Mouse (Mus musculus) naive thymus-derived CD4-positive, alpha-beta T cell, adult 2 months (primary cell): ENCODE data around the gene Pkib.

Source experiments
- DNase-seq: peaks from one replicate; pipeline ENCODE4 v3.0.0-alpha.2; 2011; ENCODE audit warnings: low read depth

Gene Pkib

DNA sequence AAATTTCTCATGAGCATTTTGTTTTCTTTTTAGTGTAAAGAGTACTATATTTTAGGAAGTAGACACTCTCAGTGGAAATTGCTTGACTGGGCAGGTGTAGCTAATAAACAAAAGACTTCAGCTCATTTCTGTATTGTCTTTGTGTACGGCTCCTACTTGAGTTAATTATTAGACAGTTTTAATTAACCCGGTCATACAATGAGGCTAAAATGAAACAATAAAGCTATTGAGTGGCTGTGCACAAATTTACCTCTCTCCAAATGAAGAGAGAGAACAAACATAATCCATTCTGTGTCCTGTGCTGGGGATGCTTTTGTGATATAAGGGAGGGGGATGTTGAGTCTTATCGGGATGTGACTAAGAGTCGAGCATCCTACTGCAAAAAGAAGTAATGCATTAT is 109.0 kb downstream of the Pkib start:
- no peak for DNase-seq

DNA sequence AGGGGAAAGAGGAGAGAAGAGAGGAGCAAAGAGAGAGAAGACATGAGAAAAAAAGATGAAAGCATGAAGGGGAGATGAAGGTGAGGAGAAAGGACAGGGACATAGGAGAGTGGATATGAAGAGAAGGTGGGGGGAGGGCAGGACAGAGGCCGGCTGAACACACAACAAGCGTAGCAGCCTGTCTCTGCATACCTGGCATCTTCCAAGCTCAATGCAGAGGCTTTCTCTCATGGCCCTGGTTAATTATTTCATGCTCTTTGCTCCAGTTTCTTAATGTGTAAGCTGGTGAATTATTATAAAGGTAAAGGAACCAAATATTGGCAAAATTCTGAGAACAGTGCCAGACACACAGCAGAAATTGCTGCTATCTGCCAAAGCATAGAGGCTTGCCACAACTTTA is 109.6 kb downstream of the Pkib start:
- no peak for DNase-seq

GRCm38 (mm10) chr10:57743045-57743444 is 111.3 kb downstream of the Pkib start:
- DNase-seq, result no peak

GRCm38 (mm10) chr10:57743606-57744016 is 111.8 kb downstream of the Pkib start:
- peak; percentile 93 for DNase-seq

GRCm38 (mm10) chr10:57744128-57744765 is 112.5 kb downstream of the Pkib start:
- DNase-seq, result no peak

GRCm38 (mm10) chr10:57745452-57745851 is 113.7 kb downstream of the Pkib start:
- DNase-seq, result peak; percentile 32

- no peak for DNase-seq
Measured at GRCm38 (mm10) chr10:57747127-57747526, 115.3 kb downstream of the Pkib start.

DNA sequence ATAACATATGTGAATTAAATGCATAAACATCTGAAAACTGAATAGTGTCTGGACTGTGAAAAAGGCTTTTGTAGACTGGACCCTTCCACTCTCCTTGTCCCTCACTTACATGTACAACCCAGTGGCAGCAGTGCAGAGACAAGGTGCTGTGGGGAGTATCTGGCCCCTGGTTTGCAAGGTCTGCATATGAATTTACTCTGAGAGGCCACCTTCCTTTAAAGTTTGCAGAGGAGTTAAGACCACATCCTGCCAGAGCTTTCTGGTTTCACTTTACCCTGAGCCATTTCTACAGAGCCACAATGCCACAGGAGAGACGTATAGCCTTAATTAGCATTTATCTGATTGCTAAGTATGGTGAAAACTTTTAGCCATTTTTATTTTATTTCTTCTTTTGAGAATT is 121.6 kb downstream of the Pkib start:
- DNase-seq, result peak; percentile 82

DNA sequence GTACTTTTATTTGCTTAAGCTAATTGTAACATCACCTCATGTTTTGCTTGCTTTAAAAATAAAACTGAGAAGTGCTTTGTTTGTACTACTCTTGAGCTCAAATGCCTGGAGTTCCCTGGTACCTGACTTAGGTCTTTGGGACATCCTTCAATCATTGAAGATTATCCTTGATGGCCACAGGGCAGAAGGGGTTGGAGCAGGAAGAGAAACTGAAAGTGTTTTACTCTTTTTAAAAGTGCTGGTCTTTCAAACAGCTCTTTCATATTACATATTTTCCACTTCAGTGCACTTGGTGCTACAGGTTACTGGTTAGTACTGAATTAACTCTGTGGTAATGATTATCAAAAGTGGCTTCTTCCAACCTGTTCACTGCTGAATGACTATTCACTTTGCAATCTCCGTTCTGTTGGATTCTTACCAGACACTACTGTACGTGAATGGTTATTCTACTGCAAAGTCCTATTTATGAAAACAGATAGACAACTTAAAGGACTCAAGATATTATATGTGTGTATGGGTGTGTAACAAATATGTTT is 123.5 kb downstream of the Pkib start:
- DNase-seq, result no peak

GRCm38 (mm10) chr10:57758999-57759398 is 127.2 kb downstream of the Pkib start:
- DNase-seq, result no peak

- peak; percentile 59 for DNase-seq
Measured at GRCm38 (mm10) chr10:57760694-57761093, 128.9 kb downstream of the Pkib start.

DNA sequence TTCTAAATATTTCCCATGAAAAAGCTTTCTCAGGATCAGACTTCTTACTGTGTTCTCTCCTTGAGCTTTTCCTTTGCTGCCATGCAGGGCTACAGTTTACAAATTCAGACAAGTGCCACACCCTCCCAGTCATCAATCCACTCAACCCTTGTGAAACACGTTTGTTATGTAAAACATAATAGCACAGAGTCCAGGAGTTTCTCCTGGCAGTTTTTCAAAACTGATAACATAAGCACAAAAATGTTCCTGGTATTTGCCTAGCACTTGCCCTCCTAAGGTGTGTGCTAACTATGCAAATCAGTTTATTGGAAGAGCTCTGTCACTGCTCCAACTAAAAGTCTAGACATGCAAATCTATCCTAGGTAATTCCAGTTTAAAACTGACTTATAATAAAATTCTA is 131.3 kb downstream of the Pkib start:
- DNase-seq, result no peak

GRCm38 (mm10) chr10:57783289-57784130 is 151.7 kb downstream of the Pkib start:
- DNase-seq, result no peak

GRCm38 (mm10) chr10:57784131-57784875 is 152.5 kb downstream of the Pkib start:
- no peak for DNase-seq

DNA sequence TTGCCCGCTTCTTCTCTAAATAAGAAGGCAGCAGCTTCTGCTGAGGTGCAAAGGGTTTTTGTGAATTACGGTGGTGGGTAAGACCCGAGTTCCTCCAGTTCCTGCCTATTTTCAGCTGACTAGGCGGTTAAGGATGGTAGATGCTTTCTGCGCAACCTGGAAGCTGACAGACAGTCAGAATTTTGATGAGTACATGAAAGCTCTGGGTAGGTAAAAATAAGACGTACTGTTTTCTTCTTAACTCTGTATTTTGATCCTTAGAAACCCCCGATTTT is 153.0 kb downstream of the Pkib start, which contains the start of gene Fabp7:
Gene Fabp7 (plus strand): TSS at position 6 of the 275 bp plus-strand sequence.
- DNase-seq, result no peak

DNA sequence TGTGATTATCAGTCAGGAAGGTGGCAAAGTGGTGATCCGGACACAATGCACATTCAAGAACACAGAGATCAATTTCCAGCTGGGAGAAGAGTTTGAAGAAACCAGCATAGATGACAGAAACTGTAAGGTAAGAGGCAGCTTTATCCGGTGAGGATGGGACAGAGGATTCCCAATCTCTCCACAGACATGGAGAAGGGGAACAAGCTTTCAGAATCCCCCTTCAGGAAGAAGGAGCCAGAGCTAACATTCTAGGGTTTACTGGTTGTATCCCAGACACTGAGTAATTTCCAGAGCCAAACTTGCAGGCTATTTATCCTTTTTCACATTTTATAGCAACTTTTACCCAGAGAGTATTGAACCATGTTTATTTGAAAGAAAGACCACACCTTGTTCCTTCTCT is 153.8 kb downstream of the Pkib start:
- no peak for DNase-seq
